Mouse (Mus musculus): Measurements from ENCODE around the gene Tfap2a. TPM values are rescaled to one million over a fixed set of nuclear protein-coding genes. Genes with fewer than 3 reads are reported as not detected.

Tfap2a gene
- total RNA-seq, 1 experiment from 2014 or later: 0.57 TPM

GRCm38 (mm10) chr13:40701691-40702090 is 36.5 kb downstream of the Tfap2a start:
- ATAC-seq (replicated peaks; ENCODE audit: insufficient number of reproducible peaks, low FRiP score, low TSS enrichment, poor library complexity, severe bottlenecking): no peak

GRCm38 (mm10) chr13:40685790-40686189 is 52.4 kb downstream of the Tfap2a start:
- ATAC-seq (replicated peaks; ENCODE audit: insufficient number of reproducible peaks, low FRiP score, low TSS enrichment, poor library complexity, severe bottlenecking): no peak

DNA sequence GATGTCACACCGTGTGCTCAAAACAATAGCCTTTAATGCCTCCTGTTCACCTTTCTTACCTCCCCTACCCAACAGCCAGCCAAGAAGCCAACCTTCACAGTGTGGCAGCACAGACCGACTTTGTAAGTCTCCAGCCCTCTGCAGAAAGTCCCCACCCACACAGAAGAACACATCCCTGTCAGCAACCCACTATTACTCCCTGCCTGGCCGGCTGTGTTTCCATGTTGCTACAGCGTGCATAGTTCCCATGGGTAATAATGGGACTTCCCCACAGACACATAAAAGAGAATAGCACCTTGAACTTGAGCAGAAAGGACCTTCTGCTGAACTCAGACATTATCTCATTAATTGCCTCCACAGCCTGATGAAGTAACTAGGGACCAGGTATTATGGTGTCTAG is 61.4 kb downstream of the Tfap2a start:
- no peak for ATAC-seq (replicated peaks; ENCODE audit: insufficient number of reproducible peaks, low FRiP score, low TSS enrichment, poor library complexity, severe bottlenecking)

Other genes starting within 250 kb of the Tfap2a start
- gene Gcnt2, start 121.4 kb upstream of the Tfap2a start, total RNA-seq (2017): 90.3 to 117 TPM (median 97.6 TPM) in 3 replicates